Mouse (Mus musculus) retina, embryonic 14.5 days (tissue): Measurements from ENCODE around the gene Efcab11.

ENCODE experiments used
- DNase-seq: peaks from one replicate; pipeline ENCODE4 v3.0.0-alpha.2; 2015; ENCODE audit warnings: low spot score

Gene Efcab11

DNA sequence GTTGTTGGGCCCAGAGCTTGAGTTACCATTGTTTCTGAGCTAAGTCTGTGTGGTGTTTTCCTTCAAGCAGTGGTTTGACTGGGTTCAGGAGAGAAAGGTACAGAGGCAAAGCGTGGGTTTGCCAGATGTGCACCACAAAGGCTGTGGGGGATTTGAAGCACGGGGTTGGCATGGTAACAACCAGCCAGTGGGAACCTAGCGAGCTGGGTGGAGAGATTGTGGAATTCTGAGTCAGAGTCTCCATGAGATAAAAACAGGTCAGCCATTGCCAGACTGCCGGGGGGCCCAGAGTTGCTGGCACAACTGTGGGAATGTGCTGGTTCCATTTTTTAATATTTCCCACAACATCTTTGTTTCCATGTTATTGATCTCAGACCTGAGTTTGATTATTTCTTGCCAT lies 202.6 kb downstream of the Efcab11 start:
- DNase-seq, result no peak

DNA sequence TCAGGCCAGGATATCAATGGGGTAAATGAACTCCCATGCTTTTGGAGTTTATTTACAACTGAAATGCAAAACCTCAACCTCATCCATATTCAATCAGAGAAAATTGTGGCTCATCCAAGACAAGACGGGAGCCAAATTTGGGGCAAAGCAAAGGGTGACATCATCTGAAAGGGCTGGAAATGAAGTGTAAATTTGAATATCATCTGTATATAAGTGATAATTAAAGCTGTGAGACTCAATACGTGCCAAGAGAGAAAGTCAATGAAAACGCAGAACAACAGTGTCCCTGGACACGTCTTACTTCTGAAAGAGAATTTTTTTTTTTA lies 212.4 kb downstream of the Efcab11 start:
- no peak for DNase-seq

- no peak for DNase-seq
These were observed 212.9 kb downstream of the Efcab11 start for GRCm38 (mm10) chr12:99671162-99671865.

DNA sequence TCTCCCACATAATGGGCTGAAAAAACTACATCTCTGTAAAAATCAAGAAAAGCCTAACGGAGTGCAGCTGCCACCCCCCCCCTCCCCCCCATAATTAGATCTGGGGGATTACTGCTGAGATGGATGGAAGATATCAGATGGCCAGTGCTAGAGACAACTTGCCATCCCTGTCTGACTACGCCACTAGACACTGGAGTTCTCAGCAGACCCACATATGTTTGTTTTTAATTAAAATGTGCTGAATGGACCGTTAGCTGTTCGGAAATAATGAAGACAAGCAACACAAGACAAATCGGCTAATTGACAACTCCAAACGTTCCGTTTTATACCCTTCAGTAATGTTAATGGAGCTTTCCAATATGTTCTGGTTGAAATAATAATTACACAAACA lies 213.5 kb downstream of the Efcab11 start:
- no peak for DNase-seq

- DNase-seq, result no peak
These were observed 214.1 kb downstream of the Efcab11 start for GRCm38 (mm10) chr12:99669976-99670761.

GRCm38 (mm10) chr12:99654991-99655880 lies 229.0 kb downstream of the Efcab11 start:
- no peak for DNase-seq

DNA sequence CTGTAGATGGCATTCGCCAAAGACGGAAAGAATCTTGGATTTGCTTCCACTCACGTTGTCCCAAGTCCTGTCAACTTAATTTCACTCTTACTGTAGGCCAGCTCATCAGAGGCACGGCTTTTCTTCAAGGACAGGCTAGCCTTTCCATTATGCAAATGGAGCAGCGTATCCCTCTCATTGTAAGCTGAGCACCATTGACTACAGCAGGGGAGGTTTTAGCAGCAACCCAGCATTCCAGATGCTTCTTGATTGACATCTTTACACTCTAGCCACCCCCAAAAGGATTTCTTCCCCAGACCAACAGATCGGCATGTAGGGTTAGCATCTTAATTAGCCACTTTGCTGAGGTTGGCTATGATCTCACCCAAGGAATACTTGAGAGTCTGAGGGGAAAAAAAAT lies 231.8 kb downstream of the Efcab11 start:
- no peak for DNase-seq

DNA sequence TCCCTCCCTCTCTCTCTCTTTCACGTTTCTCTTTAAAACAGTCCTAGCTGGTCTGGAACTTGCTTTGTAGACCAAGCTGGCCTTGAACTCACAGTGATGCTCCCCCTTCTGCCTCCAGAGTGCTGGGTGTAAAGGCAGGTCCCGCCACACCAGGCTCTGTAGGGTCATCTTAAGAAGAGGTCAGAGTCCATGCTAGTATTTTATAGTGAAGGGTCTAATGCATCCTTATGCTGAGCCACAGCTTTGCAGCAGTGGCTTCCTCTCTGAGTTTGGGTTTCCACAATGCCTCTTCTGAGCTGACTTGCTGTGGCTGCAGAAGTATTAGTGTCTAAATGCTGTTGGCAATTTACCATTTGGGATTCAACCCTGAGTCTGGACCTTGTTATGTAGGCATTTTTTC lies 234.5 kb downstream of the Efcab11 start:
- DNase-seq, result no peak

GRCm38 (mm10) chr12:99648781-99649180 lies 235.5 kb downstream of the Efcab11 start:
- DNase-seq, result no peak

GRCm38 (mm10) chr12:99646556-99647354 lies 237.5 kb downstream of the Efcab11 start:
- DNase-seq, result no peak

DNA sequence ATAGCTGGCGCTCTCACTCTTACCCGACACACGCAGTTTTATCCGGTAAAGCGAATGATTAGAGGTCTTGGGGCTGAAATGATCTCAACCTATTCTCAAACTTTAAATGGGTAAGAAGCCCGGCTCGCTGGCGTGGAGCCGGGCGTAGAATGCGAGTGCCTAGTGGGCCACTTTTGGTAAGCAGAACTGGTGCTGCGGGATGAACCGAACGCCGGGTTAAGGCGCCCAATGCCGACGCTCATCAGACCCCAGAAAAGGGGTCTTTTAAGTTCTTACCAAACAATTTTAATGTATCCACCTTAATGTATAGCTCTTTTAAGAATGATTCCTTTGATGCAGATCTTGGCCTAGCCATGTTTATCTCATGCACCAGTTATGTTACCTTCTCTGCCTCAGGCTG lies 238.8 kb downstream of the Efcab11 start:
- DNase-seq, result no peak

- DNase-seq, result no peak
These were observed 239.3 kb downstream of the Efcab11 start for GRCm38 (mm10) chr12:99644966-99645365.
